Mouse (Mus musculus): ENCODE results near the gene Kcna2. TPM values are rescaled to one million over a fixed set of nuclear protein-coding genes. Genes with fewer than 3 reads are reported as not detected.

Gene Kcna2
- 2.5 and 3.8 TPM in 2 replicates for polyA plus RNA-seq (2012; rRNA removed)

GRCm38 (mm10) chr3:107100811-107101455 lies at the start of gene Kcna2:
Kcna2 (plus strand) TSS chr3:107101146.
- Histone ChIP-seq H3K27me3 (ENCODE audit: control insufficient read depth, insufficient read depth, low read length) (peaks cover 12% of the 10 kb centered on the region), H3K4me3 (ENCODE audit: extremely low read depth, insufficient read depth, insufficient read length) (peak within 1 kb of the TSS; percentile 56), H3K4me1 (ENCODE audit: control insufficient read depth, insufficient read depth, insufficient read length) (peaks cover 4% of the 10 kb centered on the region; the same call in 1 of the 2 replicates), H3K36me3 (ENCODE audit: control insufficient read depth, insufficient read depth, low read length) (no peaks in the 10 kb centered on the region), H3K27ac (ENCODE audit: insufficient read depth, low read length) (peak within 1 kb of the TSS; percentile 65)
- WGBS = 9% methylated on average over 16 of the region's 16 CpGs
- DNase-seq (ENCODE audit: low read depth in 1 of 2, low spot score in 2 of 2) = no peak
- no peak; the same call in 1 of the 2 replicates for TF ChIP-seq POLR2A (IDR thresholded peaks at IDR 0.05; ENCODE audit: low read depth, low read length)
- no peak for TF ChIP-seq CTCF (IDR thresholded peaks at IDR 0.05; ENCODE audit: extremely low read depth, insufficient read depth, insufficient read length, insufficient replicate concordance)

GRCm38 (mm10) chr3:107061468-107061867 lies 39.5 kb upstream of the Kcna2 start:
- Histone ChIP-seq H3K36me3 (ENCODE audit: control insufficient read depth, insufficient read depth, low read length) (no peaks in the 10 kb centered on the region), H3K27ac (ENCODE audit: insufficient read depth, low read length) (no peak overlapping the region), H3K27me3 (ENCODE audit: control insufficient read depth, insufficient read depth, low read length) (no peaks in the 10 kb centered on the region), H3K4me1 (ENCODE audit: control insufficient read depth, insufficient read depth, insufficient read length) (no peaks in the 10 kb centered on the region), H3K4me3 (ENCODE audit: extremely low read depth, insufficient read depth, insufficient read length) (no peak overlapping the region)
- 88% methylated on average over 1 of the region's 1 CpGs for WGBS
- no peak for DNase-seq (ENCODE audit: low read depth in 1 of 2, low spot score in 2 of 2)
- TF ChIP-seq CTCF (IDR thresholded peaks at IDR 0.05; ENCODE audit: extremely low read depth, insufficient read depth, insufficient read length, insufficient replicate concordance) = no peak
- TF ChIP-seq POLR2A (IDR thresholded peaks at IDR 0.05; ENCODE audit: low read depth, low read length) = no peak

DNA sequence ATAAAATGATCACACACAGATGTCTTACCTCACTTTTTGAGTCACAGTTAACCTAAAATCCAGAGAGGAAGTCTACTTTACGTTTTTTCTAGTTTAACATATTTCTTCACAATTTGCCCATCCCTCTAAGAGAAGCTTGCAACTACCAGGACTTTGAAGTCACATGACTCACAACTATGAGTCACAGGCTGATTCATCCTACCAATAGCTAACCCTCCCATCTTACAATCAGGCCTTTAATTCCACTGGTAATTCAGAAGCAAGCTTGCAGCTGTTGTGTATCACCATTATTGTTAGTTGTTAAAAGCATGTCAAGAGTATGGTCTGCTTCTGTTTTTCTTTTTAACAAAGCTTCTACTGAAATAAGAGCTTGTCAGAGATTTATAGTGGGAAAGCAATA lies 38.2 kb upstream of the Kcna2 start:
- Histone ChIP-seq H3K4me1 (ENCODE audit: control insufficient read depth, insufficient read depth, insufficient read length) (no peaks in the 10 kb centered on the region), H3K27me3 (ENCODE audit: control insufficient read depth, insufficient read depth, low read length) (no peaks in the 10 kb centered on the region), H3K4me3 (ENCODE audit: extremely low read depth, insufficient read depth, insufficient read length) (no peak overlapping the region), H3K36me3 (ENCODE audit: control insufficient read depth, insufficient read depth, low read length) (no peaks in the 10 kb centered on the region), H3K27ac (ENCODE audit: insufficient read depth, low read length) (no peak overlapping the region)
- TF ChIP-seq CTCF (IDR thresholded peaks at IDR 0.05; ENCODE audit: extremely low read depth, insufficient read depth, insufficient read length, insufficient replicate concordance) = no peak
- no peak for TF ChIP-seq POLR2A (IDR thresholded peaks at IDR 0.05; ENCODE audit: low read depth, low read length)
- WGBS = 35% methylated on average over 1 of the region's 1 CpGs
- DNase-seq (ENCODE audit: low read depth in 1 of 2, low spot score in 2 of 2) = no peak

DNA sequence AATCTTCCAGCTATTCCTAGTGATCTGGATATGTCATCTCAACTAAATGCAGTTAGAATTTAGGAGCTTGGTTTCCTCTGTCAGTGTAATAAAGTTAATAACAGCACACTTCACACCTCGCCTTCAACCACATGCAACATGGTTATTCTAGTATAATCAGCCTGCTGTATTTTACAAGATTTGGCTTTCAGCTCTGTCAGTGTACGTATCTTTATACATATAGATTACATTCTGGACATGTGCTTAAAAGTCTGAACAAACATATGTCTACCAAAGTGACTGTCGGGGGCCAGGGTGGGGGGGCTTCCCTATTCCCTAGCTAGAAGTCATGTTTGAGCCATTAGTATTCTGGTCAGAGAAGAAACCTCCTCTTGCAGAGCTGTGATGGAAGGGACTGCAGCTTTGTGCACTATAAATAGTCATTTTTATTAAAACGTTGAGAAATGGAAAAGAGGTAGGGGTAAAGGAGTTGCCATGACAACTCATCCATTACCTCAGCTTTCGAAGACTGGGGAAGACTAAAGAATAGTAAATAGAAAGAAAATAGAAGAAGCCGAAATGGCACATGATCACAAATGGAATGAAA lies 35.3 kb upstream of the Kcna2 start:
- Histone ChIP-seq H3K27ac (ENCODE audit: insufficient read depth, low read length) (no peak overlapping the region), H3K27me3 (ENCODE audit: control insufficient read depth, insufficient read depth, low read length) (no peaks in the 10 kb centered on the region), H3K36me3 (ENCODE audit: control insufficient read depth, insufficient read depth, low read length) (no peaks in the 10 kb centered on the region), H3K4me3 (ENCODE audit: extremely low read depth, insufficient read depth, insufficient read length) (no peak overlapping the region), H3K4me1 (ENCODE audit: control insufficient read depth, insufficient read depth, insufficient read length) (no peaks in the 10 kb centered on the region)
- TF ChIP-seq POLR2A (IDR thresholded peaks at IDR 0.05; ENCODE audit: low read depth, low read length) = no peak
- no peak for TF ChIP-seq CTCF (IDR thresholded peaks at IDR 0.05; ENCODE audit: extremely low read depth, insufficient read depth, insufficient read length, insufficient replicate concordance)
- DNase-seq (ENCODE audit: low read depth in 1 of 2, low spot score in 2 of 2) = no peak
- 79% methylated on average over 6 of the region's 6 CpGs for WGBS

DNA sequence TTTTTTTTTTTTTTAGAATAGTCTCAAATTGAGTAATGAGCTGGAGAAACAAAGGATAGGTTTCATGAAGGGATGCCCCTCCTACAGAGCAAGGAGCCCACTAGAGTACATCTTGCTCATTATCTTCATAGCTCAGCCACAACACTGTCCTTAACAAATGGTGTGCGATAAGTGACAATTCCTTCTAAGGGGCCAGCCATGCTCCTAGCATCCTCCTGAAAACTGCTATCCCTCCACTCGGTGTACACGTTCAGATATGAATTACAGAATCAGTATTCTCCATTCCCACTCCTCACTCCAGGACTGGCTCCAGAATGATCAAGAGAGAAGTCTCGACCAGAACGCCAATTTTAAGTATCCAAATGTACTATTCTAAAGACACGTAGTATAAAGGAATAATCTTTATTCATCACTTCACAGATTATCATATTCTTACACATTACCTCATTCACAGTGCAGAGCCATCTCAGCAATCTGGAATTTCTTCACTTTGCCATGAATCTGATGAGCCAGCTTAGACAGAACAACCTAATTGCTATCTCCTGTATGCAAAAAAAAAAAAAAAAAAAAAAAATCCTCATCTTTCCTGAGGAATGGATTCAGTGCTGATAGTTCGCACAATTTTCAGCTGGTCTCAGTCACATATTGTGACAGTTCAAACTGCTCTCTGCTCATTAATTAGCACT lies 34.6 kb upstream of the Kcna2 start:
- no peaks in the 10 kb centered on the region for H3K4me1 ChIP-seq (ENCODE audit: control insufficient read depth, insufficient read depth, insufficient read length)
- H3K36me3 ChIP-seq (ENCODE audit: control insufficient read depth, insufficient read depth, low read length) = no peaks in the 10 kb centered on the region
- DNase-seq (ENCODE audit: low read depth in 1 of 2, low spot score in 2 of 2) = no peak
- 94% methylated on average over 7 of the region's 7 CpGs for WGBS
- TF ChIP-seq CTCF (IDR thresholded peaks at IDR 0.05; ENCODE audit: extremely low read depth, insufficient read depth, insufficient read length, insufficient replicate concordance) (no peak), POLR2A (IDR thresholded peaks at IDR 0.05; ENCODE audit: low read depth, low read length) (no peak)
- H3K27ac ChIP-seq (ENCODE audit: insufficient read depth, low read length) = no peak overlapping the region
- no peak overlapping the region for H3K4me3 ChIP-seq (ENCODE audit: extremely low read depth, insufficient read depth, insufficient read length)
- no peaks in the 10 kb centered on the region for H3K27me3 ChIP-seq (ENCODE audit: control insufficient read depth, insufficient read depth, low read length)

DNA sequence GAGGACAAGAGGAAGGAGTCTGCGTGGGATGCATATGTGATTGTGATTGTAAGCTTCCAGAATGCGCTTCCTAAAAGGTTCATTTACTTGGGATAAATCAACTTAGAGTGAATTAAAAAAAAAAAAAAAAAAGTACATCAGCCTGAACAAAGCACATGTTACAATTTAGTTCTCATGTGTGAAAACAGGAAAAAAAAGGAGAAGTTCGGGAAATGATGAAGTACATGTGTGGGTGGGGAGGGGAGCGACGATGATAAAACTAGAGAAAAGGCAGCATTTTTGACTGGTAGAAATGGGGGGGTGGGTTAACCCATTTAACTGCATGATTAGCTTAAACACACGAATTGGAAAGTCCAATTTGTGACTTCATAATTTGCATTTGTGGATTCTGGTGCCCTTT lies 33.7 kb upstream of the Kcna2 start:
- Histone ChIP-seq H3K36me3 (ENCODE audit: control insufficient read depth, insufficient read depth, low read length) (no peaks in the 10 kb centered on the region), H3K4me1 (ENCODE audit: control insufficient read depth, insufficient read depth, insufficient read length) (no peaks in the 10 kb centered on the region), H3K27ac (ENCODE audit: insufficient read depth, low read length) (no peak overlapping the region), H3K27me3 (ENCODE audit: control insufficient read depth, insufficient read depth, low read length) (no peaks in the 10 kb centered on the region), H3K4me3 (ENCODE audit: extremely low read depth, insufficient read depth, insufficient read length) (no peak overlapping the region)
- no peak for DNase-seq (ENCODE audit: low read depth in 1 of 2, low spot score in 2 of 2)
- no peak for TF ChIP-seq POLR2A (IDR thresholded peaks at IDR 0.05; ENCODE audit: low read depth, low read length)
- no peak for TF ChIP-seq CTCF (IDR thresholded peaks at IDR 0.05; ENCODE audit: extremely low read depth, insufficient read depth, insufficient read length, insufficient replicate concordance)
- 34% methylated on average over 6 of the region's 6 CpGs for WGBS

Measured in spleen, adult 2 months (tissue).